Mouse (Mus musculus): Measurements from ENCODE around the gene Dclk3.
A peak's percentile ranks its signal among the peaks of the same experiment; 100 is the strongest.

Gene Dclk3

DNA sequence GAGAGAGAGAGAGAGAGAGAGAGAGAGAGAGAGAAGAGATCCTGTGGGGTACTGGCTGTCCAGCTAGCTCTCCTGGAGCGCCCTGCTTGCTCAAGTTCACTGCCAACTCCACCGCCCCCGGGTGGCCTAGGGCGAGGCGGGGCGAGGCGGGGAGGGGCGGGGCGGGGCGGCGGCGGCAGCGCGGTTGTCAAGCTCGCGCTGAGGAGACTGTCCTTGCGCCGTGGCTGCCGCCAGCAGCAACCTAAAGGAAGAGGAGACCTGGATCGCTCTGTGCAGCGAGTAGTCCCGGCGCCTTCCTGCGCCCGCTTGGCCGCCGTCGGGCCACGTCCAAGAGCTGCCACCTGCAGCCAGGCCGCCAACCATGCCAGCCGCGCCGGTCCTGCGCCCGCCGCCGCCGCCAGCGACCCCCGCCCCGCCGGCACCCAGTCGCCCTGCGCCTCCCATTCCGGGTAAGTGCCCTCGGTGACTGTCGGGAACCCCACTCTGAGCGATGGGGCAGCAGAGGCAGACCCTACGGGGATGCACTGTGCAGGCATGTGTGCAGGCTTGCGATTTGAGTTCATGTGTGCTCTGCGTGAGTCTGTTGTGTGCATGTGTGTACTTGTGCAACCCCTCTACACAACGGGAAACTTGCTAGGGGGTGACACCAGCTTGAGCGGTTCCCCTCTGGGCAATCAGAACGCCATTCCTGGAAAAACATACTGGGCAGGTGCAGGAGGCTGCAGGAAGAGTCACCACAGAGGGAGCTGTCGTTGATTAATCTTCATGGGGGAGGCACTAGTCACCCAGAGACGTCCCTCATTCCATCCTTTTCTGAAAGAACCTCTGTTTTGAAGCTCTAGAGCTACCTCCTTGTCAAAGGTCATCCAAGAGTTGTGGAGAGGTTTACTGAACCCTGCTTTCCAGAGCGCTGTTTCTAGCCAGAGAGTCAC lies at the start of gene Dclk3:
Gene Dclk3, plus strand, starts transcription at position 178 of the 932 bp plus-strand sequence.
- DNase-seq (ENCODE audit: low read depth, low spot score), result no peak

GRCm38 (mm10) chr9:111390016-111390415 lies 48.9 kb upstream of the Dclk3 start:
- no peak for DNase-seq (ENCODE audit: low read depth, low spot score)

- DNase-seq (ENCODE audit: low read depth, low spot score), result no peak
Observed at GRCm38 (mm10) chr9:111391036-111391435, 47.8 kb upstream of the Dclk3 start.

DNA sequence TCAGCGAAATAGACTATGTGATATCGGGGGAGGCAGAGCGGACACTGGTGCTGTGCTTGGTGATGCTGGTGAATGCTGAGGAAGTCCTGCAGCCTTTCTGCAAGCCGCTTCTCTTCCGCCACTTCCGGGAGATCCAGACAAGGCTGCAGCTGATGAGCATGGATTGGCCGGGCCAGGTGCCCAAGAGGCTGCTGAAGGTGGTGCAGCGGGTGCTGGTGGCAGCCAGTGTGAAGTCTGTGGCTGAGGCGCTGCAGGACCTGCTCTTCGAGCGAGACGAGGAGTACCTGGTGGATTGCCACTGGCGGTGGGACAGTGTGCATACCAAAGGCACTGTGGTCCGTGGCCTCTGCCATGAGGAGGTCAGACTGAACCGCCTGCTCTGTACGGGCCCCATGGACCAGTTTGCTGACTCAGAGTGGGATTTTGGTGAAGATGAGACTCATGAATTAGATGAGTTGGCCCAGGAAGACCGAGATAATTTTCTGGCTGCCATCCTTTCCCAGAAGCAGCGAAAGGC lies 46.9 kb upstream of the Dclk3 start:
- no peak for DNase-seq (ENCODE audit: low read depth, low spot score)

GRCm38 (mm10) chr9:111395265-111395664 lies 43.6 kb upstream of the Dclk3 start:
- DNase-seq (ENCODE audit: low read depth, low spot score), result no peak

DNA sequence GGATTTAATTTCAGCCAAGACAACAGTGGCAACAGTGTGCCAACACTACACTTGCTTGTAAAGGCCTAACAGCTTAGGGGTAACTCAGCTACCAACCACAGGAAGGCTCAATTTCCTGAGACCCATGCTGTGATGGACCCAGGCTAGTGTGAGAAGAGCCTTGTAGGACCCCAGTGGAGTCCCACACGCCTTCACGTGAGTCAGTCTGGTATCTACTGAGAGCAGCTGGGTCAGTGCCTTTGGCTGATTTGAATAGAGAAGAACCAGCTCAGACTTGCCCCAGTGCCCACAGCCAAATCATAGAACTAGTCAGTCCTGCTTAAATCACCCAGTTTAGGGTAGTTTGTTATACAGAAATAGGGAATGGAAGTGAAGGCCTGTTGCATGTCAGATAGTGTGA lies 40.8 kb upstream of the Dclk3 start:
- DNase-seq (ENCODE audit: low read depth, low spot score), result no peak

DNA sequence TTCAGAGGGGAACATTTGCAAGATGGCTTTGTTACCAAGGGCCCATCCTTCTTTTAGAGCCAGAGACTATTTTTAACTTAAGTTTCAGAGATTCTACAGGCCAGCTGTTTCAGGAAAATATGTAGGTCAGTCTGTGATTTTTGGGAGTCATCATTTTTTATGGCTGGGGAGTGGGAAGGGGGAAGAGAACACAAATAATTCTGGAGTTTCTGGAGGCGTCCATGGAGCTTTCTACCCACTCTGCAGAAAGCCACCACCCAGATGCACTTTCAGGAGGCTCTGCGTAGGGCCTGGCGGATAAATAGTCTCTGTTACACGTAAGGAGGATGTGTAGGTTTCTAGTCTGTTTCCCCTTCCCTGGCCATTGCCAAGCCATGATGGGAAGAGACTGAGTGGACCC lies 38.8 kb upstream of the Dclk3 start:
- DNase-seq (ENCODE audit: low read depth, low spot score), result no peak

DNA sequence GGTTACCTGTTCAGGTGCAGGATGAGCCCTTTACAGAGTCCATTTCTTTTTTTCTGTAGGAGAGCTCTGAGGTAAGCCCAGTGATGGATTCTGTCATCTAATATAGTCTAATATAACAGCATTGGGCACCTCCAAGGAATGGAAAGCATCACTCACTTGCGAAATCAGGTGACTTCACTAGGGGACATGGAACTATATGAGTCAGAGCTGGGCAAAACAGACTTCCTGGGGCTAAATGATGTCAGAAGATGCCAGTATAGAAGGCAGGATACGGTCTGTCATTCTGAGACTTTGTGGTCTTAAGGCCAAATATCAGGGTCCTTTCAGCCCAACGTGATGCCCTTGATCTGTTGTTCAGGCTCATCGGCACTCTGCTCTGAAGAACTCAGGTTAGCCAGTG lies 35.7 kb upstream of the Dclk3 start:
- DNase-seq (ENCODE audit: low read depth, low spot score), result no peak

- DNase-seq (ENCODE audit: low read depth, low spot score), result no peak
Observed at GRCm38 (mm10) chr9:111404346-111405079, 34.4 kb upstream of the Dclk3 start.

DNA sequence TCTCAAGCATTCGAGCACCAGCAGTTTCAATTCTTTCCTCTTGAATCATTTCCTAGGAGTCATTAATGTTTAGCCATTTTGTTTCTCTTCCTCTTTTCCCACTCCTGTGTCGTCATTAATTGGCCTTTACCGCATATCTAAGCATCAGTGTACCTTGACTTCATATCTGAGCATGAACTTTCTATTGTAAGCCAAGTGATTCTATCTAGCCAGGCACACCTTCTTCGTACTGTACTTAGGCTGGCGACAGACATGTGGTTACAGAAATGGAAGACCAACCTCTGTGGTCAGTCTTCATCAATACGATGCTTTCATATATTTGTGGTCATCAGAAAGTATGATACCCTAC lies 33.8 kb upstream of the Dclk3 start:
- no peak for DNase-seq (ENCODE audit: low read depth, low spot score)

DNA sequence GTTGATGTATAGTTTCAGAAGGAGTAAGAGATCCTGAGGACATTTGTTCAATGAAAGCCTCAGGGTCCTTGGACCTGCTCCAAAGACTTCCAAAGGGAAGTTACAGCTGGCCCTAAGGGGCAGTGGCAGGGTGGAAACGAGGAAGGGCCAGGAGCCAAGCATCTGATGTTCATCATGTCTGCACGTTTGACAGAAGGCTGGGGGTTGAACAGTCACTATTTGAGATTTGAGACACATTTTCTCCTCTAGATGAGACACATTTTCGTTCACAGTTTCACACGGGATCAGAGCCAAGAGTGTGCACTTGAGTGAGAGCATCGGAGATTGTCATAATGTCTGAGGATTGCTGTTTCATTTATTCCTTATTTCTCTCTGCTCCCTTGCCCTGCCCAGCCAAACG lies 30.9 kb upstream of the Dclk3 start:
- DNase-seq (ENCODE audit: low read depth, low spot score), result no peak

- DNase-seq (ENCODE audit: low read depth, low spot score), result no peak
Observed at GRCm38 (mm10) chr9:111408427-111408826, 30.5 kb upstream of the Dclk3 start.

- DNase-seq (ENCODE audit: low read depth, low spot score), result peak; percentile 40
Observed at GRCm38 (mm10) chr9:111412471-111413160, 26.3 kb upstream of the Dclk3 start.

DNA sequence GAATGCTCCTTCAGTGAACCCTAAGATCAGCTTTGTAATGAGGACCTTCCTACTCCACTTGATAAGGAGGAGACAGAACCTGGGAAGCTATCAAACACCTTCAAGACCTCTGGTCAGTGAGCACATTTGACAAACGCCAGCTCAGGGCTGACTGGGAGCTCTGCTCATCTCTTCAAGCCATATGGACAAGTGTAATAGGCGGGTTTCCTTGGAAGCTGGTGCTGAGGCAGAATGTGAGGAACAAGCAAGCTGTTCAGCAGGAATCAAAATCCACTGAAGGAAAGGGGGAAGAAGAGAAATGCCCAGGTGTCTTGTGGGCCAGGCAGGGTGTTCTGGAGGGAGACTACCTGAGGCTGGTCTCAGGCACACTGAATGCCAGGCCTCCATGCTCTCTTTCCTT lies 17.0 kb upstream of the Dclk3 start:
- DNase-seq (ENCODE audit: low read depth, low spot score), result no peak

DNA sequence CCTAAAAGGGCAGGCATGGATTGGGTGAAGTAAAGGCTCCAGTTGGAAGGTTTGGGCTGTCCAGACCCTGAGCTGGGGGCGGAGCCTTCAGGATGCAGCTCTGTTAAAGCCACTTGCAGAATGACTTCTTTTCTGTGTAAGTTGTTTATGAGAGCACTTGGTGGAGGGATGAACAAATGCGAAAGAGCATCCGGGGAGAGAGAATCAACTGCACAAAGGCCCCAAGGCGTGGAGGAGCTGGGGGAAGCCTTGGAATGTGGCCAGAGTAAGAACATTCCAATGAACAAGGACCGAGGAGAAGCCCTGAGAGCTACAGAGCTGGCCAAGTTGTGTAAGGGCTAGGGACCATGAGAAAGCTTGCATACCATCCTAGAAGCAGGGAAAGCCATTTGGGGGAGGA lies 16.3 kb upstream of the Dclk3 start:
- no peak for DNase-seq (ENCODE audit: low read depth, low spot score)

- no peak for DNase-seq (ENCODE audit: low read depth, low spot score)
Observed at GRCm38 (mm10) chr9:111425113-111425512, 13.8 kb upstream of the Dclk3 start.

GRCm38 (mm10) chr9:111425952-111426351 lies 12.9 kb upstream of the Dclk3 start:
- no peak for DNase-seq (ENCODE audit: low read depth, low spot score)

- DNase-seq (ENCODE audit: low read depth, low spot score), result no peak
Observed at GRCm38 (mm10) chr9:111427891-111428555, 10.9 kb upstream of the Dclk3 start.

GRCm38 (mm10) chr9:111428698-111429362 lies 10.1 kb upstream of the Dclk3 start:
- DNase-seq (ENCODE audit: low read depth, low spot score), result no peak

DNA sequence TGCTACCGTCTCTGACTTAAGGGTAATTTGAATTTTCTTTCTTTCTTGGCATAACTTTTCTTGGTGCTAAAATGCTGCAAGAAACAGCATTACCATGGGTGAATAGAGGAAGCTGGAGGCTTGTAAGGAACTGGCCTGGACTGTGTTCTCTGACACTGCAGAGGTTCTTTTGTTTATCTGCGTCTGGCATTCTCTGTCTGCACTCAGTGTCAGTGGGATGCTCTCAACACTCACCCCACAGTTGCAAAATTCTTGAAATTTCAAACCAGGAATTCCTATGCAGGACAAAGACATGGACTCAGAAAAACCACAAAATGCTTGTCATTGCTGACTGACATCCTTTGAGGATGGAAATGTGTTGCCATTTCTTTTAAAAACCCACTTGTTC lies 9.5 kb upstream of the Dclk3 start:
- peak; percentile 21 for DNase-seq (ENCODE audit: low read depth, low spot score)

DNA sequence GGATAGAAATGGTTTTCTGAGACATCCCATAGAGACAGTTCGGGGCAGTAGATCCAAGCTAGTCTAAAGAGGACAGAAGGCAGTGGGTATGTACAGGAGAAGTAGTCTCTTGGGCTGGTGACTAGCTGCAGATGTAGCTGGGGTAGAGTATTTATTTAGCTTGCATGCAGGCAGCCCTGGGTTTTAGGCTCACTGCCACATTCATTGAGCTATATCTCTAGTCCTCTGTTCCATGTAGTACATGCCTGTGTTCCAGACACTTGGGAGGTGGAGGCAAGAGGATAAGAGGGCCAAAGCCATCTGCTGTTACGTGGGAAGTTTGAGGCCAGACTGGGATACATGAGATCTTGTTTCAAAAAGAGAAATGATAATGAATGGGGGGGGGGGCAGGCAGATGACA lies 3.5 kb upstream of the Dclk3 start:
- DNase-seq (ENCODE audit: low read depth, low spot score), result no peak

Measured in forelimb bud, embryonic 11.5 days (tissue).